Mouse (Mus musculus): ENCODE results near the gene Fam57a. TPM values are rescaled to one million over a fixed set of nuclear protein-coding genes. Genes with fewer than 3 reads are reported as not detected.

The Fam57a gene
- polyA plus RNA-seq, 1 experiment: 3.4 TPM

DNA sequence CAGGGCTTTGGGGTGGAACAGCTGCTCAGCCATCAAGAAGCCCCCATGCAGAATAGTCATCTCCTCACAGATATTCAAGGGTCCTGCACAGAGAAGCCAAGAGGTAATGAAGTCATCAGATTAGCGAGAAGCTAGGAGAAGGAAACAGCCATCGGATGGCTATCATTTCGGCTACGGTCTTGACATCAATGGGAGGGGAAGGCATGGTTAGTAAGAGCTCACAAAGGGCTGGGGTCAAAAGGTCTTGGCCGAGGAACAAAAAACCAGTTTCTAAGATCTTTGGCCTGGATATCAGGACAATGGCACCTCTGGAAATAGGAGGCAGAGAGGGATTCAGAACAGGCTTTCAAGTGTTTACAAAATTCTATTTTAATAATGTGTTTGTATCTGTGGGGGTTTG is 34.4 kb downstream of the Fam57a start:
- peaks cover 48% of the 10 kb centered on the region for H3K36me3 ChIP-seq (replicated peaks; ENCODE audit: low read length)
- H3K9me3 ChIP-seq: no peaks in the 10 kb centered on the region
- no peaks in the 10 kb centered on the region for H3K27me3 ChIP-seq (replicated peaks)
- peaks cover 56% of the 10 kb centered on the region for H3K4me1 ChIP-seq
- H3K4me3 ChIP-seq (replicated peaks): no peak overlapping the region
- TF ChIP-seq GATA1 (IDR thresholded peaks at IDR 0.05; ENCODE audit: borderline replicate concordance, low read length) (no peak), FLI1 (IDR thresholded peaks at IDR 0.05; ENCODE audit: low read length) (no peak)

DNA sequence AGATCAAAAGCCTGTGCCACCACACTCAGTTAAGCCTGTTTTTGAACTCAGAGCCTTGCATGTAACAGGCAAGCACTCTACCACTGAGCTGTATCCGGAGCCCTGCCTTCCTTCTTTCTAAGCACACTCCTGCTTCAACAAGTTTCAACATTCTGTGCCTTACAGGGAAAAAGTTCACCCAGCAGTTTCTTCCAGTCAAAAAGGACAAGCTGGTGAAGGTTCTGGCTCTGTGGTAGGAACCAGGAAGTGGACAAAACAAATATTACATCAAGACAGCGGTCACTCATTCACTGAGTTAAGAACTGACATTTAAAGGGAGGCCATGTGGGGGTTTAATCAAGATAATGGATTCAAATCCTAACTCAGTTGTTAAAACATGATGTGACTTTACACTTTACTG is 35.5 kb downstream of the Fam57a start:
- Histone ChIP-seq H3K27me3 (replicated peaks) (no peaks in the 10 kb centered on the region), H3K36me3 (replicated peaks; ENCODE audit: low read length) (peaks cover 48% of the 10 kb centered on the region), H3K9me3 (no peaks in the 10 kb centered on the region), H3K4me1 (peaks cover 55% of the 10 kb centered on the region), H3K4me3 (replicated peaks) (peak overlapping the region; percentile 7)
- TF ChIP-seq GATA1 (IDR thresholded peaks at IDR 0.05; ENCODE audit: borderline replicate concordance, low read length) (no peak), FLI1 (IDR thresholded peaks at IDR 0.05; ENCODE audit: low read length) (no peak)

GRCm38 (mm10) chr11:76216049-76216540 is 36.6 kb downstream of the Fam57a start:
- H3K36me3 ChIP-seq (replicated peaks; ENCODE audit: low read length): peaks cover 50% of the 10 kb centered on the region
- H3K27me3 ChIP-seq (replicated peaks): no peaks in the 10 kb centered on the region
- peak overlapping the region; percentile 93 for H3K4me3 ChIP-seq (replicated peaks)
- H3K4me1 ChIP-seq: peaks cover 55% of the 10 kb centered on the region
- H3K9me3 ChIP-seq: no peaks in the 10 kb centered on the region
- TF ChIP-seq GATA1 (IDR thresholded peaks at IDR 0.05; ENCODE audit: borderline replicate concordance, low read length): no peak
- no peak for TF ChIP-seq FLI1 (IDR thresholded peaks at IDR 0.05; ENCODE audit: low read length)

- Histone ChIP-seq H3K27me3 (replicated peaks) (no peaks in the 10 kb centered on the region), H3K4me3 (replicated peaks) (peak overlapping the region; percentile 93), H3K9me3 (no peaks in the 10 kb centered on the region), H3K36me3 (replicated peaks; ENCODE audit: low read length) (peaks cover 56% of the 10 kb centered on the region), H3K4me1 (peaks cover 55% of the 10 kb centered on the region)
- TF ChIP-seq GATA1 (IDR thresholded peaks at IDR 0.05; ENCODE audit: borderline replicate concordance, low read length): no peak
- TF ChIP-seq FLI1 (IDR thresholded peaks at IDR 0.05; ENCODE audit: low read length): no peak
Observed at GRCm38 (mm10) chr11:76216681-76217389, 37.4 kb downstream of the Fam57a start.

DNA sequence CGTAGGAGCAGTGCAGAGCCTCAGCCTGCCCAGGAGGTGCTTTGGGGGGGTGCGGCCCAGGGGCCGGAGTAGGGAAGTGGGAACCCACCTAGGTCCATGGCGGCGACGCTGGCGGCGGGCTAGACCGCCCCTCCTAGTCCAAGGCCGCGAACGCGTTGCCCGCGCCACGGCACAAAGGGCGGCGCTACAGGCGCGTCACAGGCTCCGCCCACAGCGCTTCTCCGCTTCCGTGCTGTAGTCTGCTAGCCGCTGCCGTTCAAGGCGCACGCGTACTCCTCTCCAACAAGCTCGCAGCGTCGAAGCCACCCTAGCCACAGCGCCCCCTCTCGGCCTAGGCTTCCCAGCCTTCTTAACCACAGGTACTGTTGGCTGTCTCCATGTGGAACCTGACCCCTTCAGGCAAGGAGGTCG is 37.9 kb downstream of the Fam57a start, which contains the start of the genes Dbil5 and Gemin4:
TSS of gene Dbil5 (plus strand) at position 219 of the 411 bp plus-strand sequence.
TSS of gene Gemin4 (minus strand) at position 275 of the 411 bp plus-strand sequence.
- no peak for TF ChIP-seq FLI1 (IDR thresholded peaks at IDR 0.05; ENCODE audit: low read length)
- TF ChIP-seq GATA1 (IDR thresholded peaks at IDR 0.05; ENCODE audit: borderline replicate concordance, low read length): no peak
- Histone ChIP-seq H3K9me3 (no peaks in the 10 kb centered on the region), H3K4me3 (replicated peaks) (peak within 1 kb of the TSS; percentile 93), H3K27me3 (replicated peaks) (no peaks in the 10 kb centered on the region), H3K4me1 (peaks cover 55% of the 10 kb centered on the region), H3K36me3 (replicated peaks; ENCODE audit: low read length) (peaks cover 55% of the 10 kb centered on the region)

DNA sequence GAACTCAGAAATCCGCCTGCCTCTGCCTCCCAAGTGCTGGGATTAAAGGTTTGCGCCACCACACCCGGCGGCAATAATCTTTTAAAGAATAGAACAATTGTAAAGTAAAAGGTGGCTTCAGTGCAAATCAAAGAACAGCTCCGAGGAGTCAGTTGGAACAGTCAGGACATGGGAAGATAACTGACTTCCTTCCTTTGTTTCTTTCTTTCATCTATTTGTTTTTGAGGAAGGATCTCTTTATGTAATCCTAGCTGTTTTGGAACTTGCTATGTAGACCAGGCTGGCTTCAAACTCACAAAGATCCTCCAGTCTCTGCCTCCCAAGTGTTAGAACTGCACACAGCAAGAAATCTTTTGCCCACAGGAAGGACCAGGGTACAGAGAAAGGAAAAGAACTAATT is 45.2 kb downstream of the Fam57a start:
- Histone ChIP-seq H3K36me3 (replicated peaks; ENCODE audit: low read length) (peaks cover 65% of the 10 kb centered on the region), H3K27me3 (replicated peaks) (no peaks in the 10 kb centered on the region), H3K4me3 (replicated peaks) (no peak overlapping the region), H3K4me1 (peaks cover 4% of the 10 kb centered on the region; the same call in 1 of the 2 replicates), H3K9me3 (no peaks in the 10 kb centered on the region)
- TF ChIP-seq GATA1 (IDR thresholded peaks at IDR 0.05; ENCODE audit: borderline replicate concordance, low read length) (no peak), FLI1 (IDR thresholded peaks at IDR 0.05; ENCODE audit: low read length) (no peak)

DNA sequence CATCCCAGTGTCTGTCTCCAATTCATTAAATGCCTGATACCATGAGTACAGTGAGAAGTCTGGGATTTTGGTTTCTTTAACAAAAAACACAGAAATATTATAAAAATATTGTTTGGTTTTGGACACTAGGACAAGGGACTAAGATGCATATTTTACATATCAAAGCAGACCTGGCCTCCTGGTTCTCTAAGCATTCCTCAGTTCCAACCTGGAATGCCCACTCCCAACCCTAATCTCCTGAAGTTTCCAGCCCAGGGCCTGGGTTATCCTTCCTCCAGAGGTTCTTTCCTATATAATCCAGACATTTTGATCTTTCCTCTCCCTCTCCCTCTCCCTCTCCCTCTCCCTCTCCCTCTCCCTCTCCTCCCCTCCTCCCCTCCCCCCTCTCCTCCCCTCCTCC is 45.6 kb downstream of the Fam57a start:
- H3K27me3 ChIP-seq (replicated peaks): no peaks in the 10 kb centered on the region
- TF ChIP-seq FLI1 (IDR thresholded peaks at IDR 0.05; ENCODE audit: low read length): no peak
- TF ChIP-seq GATA1 (IDR thresholded peaks at IDR 0.05; ENCODE audit: borderline replicate concordance, low read length): no peak
- no peaks in the 10 kb centered on the region for H3K9me3 ChIP-seq
- peaks cover 65% of the 10 kb centered on the region for H3K36me3 ChIP-seq (replicated peaks; ENCODE audit: low read length)
- no peak overlapping the region for H3K4me3 ChIP-seq (replicated peaks)
- peaks cover 4% of the 10 kb centered on the region; the same call in 1 of the 2 replicates for H3K4me1 ChIP-seq

- no peaks in the 10 kb centered on the region for H3K4me1 ChIP-seq
- no peaks in the 10 kb centered on the region for H3K27me3 ChIP-seq (replicated peaks)
- peaks cover 94% of the 10 kb centered on the region for H3K36me3 ChIP-seq (replicated peaks; ENCODE audit: low read length)
- TF ChIP-seq FLI1 (IDR thresholded peaks at IDR 0.05; ENCODE audit: low read length) (no peak), GATA1 (IDR thresholded peaks at IDR 0.05; ENCODE audit: borderline replicate concordance, low read length) (no peak)
- no peaks in the 10 kb centered on the region for H3K9me3 ChIP-seq
- no peak overlapping the region for H3K4me3 ChIP-seq (replicated peaks)
Observed at GRCm38 (mm10) chr11:76236136-76236535, 56.7 kb downstream of the Fam57a start.

DNA sequence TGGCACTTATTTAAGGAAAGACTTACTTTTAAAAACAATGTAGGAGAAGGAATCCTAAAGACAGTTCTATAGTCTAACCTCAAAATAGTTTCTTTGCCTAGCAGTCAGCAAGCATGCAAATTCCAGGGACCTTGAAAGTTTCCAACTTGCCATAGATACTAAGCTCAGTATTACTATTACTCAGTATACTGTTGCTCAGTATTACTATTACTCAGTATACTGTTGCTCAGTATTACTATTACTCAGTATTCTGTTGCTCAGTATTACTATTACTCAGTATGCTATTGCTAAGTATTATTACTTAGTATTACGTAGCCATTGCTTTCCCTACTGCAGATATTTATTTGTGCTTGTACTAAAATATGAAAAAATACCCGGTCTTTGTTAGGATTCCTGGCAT is 60.3 kb downstream of the Fam57a start:
- peaks cover 15% of the 10 kb centered on the region for H3K4me1 ChIP-seq
- no peak overlapping the region for H3K4me3 ChIP-seq (replicated peaks)
- no peaks in the 10 kb centered on the region for H3K9me3 ChIP-seq
- H3K36me3 ChIP-seq (replicated peaks; ENCODE audit: low read length): peaks cover 57% of the 10 kb centered on the region
- TF ChIP-seq GATA1 (IDR thresholded peaks at IDR 0.05; ENCODE audit: borderline replicate concordance, low read length) (no peak), FLI1 (IDR thresholded peaks at IDR 0.05; ENCODE audit: low read length) (no peak)
- H3K27me3 ChIP-seq (replicated peaks): no peaks in the 10 kb centered on the region
